Mouse (Mus musculus): Measurements from ENCODE around the gene Prdx3.
A peak's percentile ranks its signal among the peaks of the same experiment; 100 is the strongest.
"Not testable (repeated sequence)": the region's sequence is repeated elsewhere in the genome, so short reads cannot be mapped to it uniquely, and the experiment has no call there.

DNA sequence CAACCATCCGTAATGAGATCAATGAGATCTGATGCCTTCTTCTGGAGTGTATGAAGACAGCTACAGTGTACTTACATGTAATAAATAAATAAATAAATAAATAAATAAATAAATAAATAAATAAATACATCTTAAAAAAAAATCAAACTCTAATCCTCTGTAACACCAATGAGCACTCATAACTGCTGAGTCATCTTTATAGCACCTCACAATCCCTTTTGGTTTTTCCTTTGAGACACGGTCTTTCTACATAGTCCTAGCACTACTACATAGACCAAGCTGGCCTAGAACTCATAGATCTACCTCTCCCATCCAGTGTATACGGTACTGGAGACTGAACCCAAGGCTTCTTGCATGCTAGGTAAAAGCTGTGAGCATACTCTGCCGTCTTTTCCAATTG, 8.2 kb downstream of the Prdx3 start:
- not testable (repeated sequence) for TF ChIP-seq HCFC1 (IDR thresholded peaks at IDR 0.05; ENCODE audit: borderline replicate concordance, insufficient read depth, low read length); ZC3H11A (IDR thresholded peaks at IDR 0.05; ENCODE audit: borderline replicate concordance, low read depth, low read length)
- peak; percentile 82 for TF ChIP-seq MAFK (IDR thresholded peaks at IDR 0.05; ENCODE audit: insufficient read depth, low read depth, low read length)
